Mouse (Mus musculus) ovary, postnatal 10 days (tissue): ENCODE results near the gene Grk2.

ENCODE experiments used
- DNase-seq: peaks from one replicate; pipeline ENCODE4 v3.0.0; 2022; ENCODE audit warnings: low spot score

Grk2 gene

GRCm38 (mm10) chr19:4302936-4303639, 2.9 kb downstream of the Grk2 start:
- no peak for DNase-seq

GRCm38 (mm10) chr19:4301735-4302651, 4.0 kb downstream of the Grk2 start:
- no peak for DNase-seq

- DNase-seq: no peak
Observed at GRCm38 (mm10) chr19:4300852-4301734, 4.9 kb downstream of the Grk2 start.

- no peak for DNase-seq
Observed at GRCm38 (mm10) chr19:4300271-4300704, 5.7 kb downstream of the Grk2 start.

GRCm38 (mm10) chr19:4299574-4300270, 6.3 kb downstream of the Grk2 start:
- DNase-seq: no peak

- no peak for DNase-seq
Observed at GRCm38 (mm10) chr19:4299126-4299525, 6.9 kb downstream of the Grk2 start.

GRCm38 (mm10) chr19:4298322-4299121, 7.5 kb downstream of the Grk2 start:
- no peak for DNase-seq

GRCm38 (mm10) chr19:4297851-4298250, 8.2 kb downstream of the Grk2 start:
- DNase-seq: no peak

- no peak for DNase-seq
Observed at GRCm38 (mm10) chr19:4296611-4297010, 9.4 kb downstream of the Grk2 start.

- no peak for DNase-seq
Observed at GRCm38 (mm10) chr19:4295391-4295790, 10.6 kb downstream of the Grk2 start.

GRCm38 (mm10) chr19:4294381-4295097, 11.5 kb downstream of the Grk2 start:
- DNase-seq: no peak

GRCm38 (mm10) chr19:4291161-4291560, 14.9 kb downstream of the Grk2 start:
- no peak for DNase-seq

GRCm38 (mm10) chr19:4290749-4291148, 15.3 kb downstream of the Grk2 start:
- no peak for DNase-seq

GRCm38 (mm10) chr19:4283653-4284052, 22.4 kb downstream of the Grk2 start:
- DNase-seq: no peak

GRCm38 (mm10) chr19:4282898-4283553, 23.0 kb downstream of the Grk2 start, which contains the start of gene Ankrd13d:
Ankrd13d (minus strand) TSS chr19:4283137.
- DNase-seq: peak; percentile 62

- DNase-seq: no peak
Observed at GRCm38 (mm10) chr19:4280425-4280824, 25.6 kb downstream of the Grk2 start.

- DNase-seq: no peak
Observed at GRCm38 (mm10) chr19:4279487-4279886, 26.5 kb downstream of the Grk2 start.

- no peak for DNase-seq
Observed at GRCm38 (mm10) chr19:4270972-4271371, 35.0 kb downstream of the Grk2 start.

GRCm38 (mm10) chr19:4270187-4270586, 35.8 kb downstream of the Grk2 start:
- no peak for DNase-seq
